Mouse (Mus musculus) embryonic fibroblast, embryonic 13.5 days (primary cell): ENCODE results near the gene Apol7a. TPM values are rescaled to one million over a fixed set of nuclear protein-coding genes. Genes with fewer than 3 reads are reported as not detected.
"Not testable (repeated sequence)": the region's sequence is repeated elsewhere in the genome, so short reads cannot be mapped to it uniquely, and the experiment has no call there.

Source experiments
- H3K27ac ChIP-seq: 2 replicates; pipeline ENCODE4 v1.5.1; 2012; ENCODE audit warnings: low read length, control low read depth, inconsistent platforms; ENCODE audit not compliant: insufficient read depth
- H3K4me1 ChIP-seq: 2 replicates; pipeline ENCODE4 v1.6.1; 2011; ENCODE audit warnings: low read length; ENCODE audit not compliant: control insufficient read depth, insufficient read depth
- H3K4me3 ChIP-seq: 2 replicates; pipeline ENCODE4 v1.5.1; 2011; ENCODE audit warnings: mild to moderate bottlenecking, control low read depth, low read length; ENCODE audit not compliant: insufficient read depth
- CTCF ChIP-seq: IDR thresholded peaks from 2 replicates; pipeline ENCODE4 v1.5.1; 2011; ENCODE audit warnings: mild to moderate bottlenecking, control low read depth, low read length, moderate library complexity, borderline replicate concordance; ENCODE audit not compliant: insufficient read depth
- POLR2A ChIP-seq: IDR thresholded peaks from 2 replicates; pipeline ENCODE4 v1.6.1; 2011; ENCODE audit warnings: low read depth, mild to moderate bottlenecking, control low read depth, low read length, moderate library complexity
- polyA plus RNA-seq: library from polyadenylated mRNA; stranded (reverse); fragments of >200 nt; gene quantifications from 2 replicates; pipeline ENCODE4 v1.2.4, GENCODE M21; 2011; ENCODE audit warnings: low read depth; ENCODE audit not compliant: missing spikeins, insufficient read length

Apol7a gene
- polyA plus RNA-seq, 1 experiment = 0.76 TPM

DNA sequence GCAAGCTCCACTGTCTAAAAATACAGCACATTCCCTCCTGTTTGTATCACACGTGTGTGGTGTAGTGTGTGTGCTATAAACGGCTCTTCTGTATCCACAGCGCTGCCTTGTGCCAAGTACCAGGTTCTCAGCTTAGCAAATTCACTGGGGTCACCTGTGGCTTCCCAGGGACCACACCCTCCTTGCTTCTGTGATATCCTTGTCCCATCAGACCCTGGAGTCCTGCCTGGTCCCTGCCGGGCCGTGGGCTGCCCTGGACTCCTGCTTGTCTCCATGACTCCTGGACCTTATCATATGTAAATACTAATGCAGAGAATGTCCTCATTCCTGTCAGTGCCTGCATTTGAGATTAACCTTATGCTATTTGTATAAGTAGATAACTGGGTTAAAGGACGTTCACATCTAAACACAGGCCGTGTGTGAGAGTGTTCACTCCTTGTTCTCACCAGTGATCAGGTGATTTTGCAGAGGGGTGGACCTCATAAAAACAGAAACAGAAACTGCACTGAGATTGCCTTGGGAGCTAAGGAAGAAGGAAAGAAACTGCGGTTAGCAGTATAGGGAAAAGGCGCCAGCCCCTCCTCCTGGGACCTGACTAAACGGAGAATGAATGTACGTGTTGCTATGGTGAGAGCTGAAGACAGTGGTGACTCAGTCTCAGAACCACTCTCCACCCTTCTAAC is 1.3 kb downstream of the Apol7a start:
- H3K4me3 ChIP-seq, H3K4me1 ChIP-seq: not testable (repeated sequence)
- peak; percentile 45 for TF ChIP-seq POLR2A
- peak overlapping the region; percentile 93 for H3K27ac ChIP-seq

DNA sequence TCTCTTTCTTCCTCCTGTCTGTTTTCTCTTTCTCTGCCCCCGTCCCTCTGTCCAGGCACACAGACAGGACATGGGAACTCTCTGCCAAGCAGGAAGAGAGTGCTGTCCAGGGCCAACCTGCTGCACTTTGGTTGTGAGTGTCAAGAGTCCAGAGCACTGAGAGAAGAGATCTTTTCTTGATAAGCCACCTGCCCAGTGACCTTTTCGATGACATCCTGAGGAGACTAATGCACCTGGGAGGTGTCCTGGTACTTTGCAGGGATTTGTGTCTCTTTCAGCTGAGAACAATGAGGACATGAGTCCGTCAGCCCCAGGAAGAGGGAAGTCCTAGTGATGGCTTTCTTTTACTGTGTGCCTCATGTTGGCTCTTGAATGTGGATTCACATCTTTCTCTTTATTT is 5.1 kb downstream of the Apol7a start:
- not testable (repeated sequence) for H3K4me3 ChIP-seq, H3K27ac ChIP-seq, H3K4me1 ChIP-seq

DNA sequence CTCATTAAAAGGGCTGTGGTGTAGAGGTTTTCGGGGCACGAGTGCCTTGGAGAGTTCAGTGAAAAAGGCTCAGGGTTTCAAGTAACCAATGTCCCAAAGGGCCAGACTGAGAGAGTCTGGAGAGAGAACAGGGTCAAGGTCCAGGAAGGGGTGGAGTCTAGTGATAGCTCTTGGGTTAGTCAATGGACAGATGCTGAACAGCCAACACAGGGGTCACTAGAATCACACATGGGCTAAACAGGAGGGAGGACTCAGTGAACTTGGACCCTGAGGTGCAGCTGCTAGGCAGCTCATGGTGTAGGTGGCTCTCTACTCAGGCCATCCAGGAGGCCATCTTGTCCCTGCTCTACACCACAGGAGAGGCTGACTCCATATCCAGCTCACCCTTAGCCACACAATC is 11.4 kb downstream of the Apol7a start:
- no peak overlapping the region for H3K27ac ChIP-seq
- no peak for TF ChIP-seq CTCF
- TF ChIP-seq POLR2A = no peak
- no peak overlapping the region for H3K4me3 ChIP-seq
- H3K4me1 ChIP-seq = no peaks in the 10 kb centered on the region

DNA sequence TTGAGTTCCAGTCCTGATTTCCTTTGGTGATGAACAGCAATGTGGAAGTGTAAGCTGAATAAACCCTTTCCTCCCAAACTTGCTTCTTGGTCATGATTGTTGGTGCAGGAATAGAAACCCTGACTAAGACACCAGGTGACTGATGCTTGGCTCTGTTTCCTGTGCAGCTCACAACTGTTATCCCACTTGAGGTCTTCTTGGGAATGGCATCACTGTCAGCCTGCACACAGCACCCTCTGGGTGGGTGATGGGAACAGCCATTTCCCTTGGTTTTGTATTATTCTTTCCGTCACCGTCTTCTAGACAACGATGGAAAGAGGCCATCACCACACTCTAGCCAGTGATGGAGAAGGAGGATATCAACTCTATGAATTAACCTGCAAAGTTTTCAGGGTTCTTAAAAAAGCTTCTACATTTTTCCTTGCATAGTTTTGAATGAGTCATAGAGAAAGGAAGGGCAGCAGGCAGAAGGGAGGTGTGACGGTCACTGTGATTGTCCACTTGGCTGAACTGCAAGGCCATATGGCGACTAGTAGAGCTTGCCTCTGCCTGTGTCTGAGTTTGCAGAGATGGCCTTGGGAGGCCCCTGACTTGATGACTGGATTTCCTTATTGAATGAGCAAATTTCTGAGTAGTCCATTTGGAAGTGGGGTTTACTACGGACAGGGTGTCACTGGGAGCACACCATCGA is 14.4 kb downstream of the Apol7a start:
- H3K4me1 ChIP-seq = peaks cover 6% of the 10 kb centered on the region; the same call in 1 of the 2 replicates
- H3K4me3 ChIP-seq = no peak overlapping the region
- no peak overlapping the region for H3K27ac ChIP-seq
- TF ChIP-seq CTCF = no peak
- TF ChIP-seq POLR2A = no peak

DNA sequence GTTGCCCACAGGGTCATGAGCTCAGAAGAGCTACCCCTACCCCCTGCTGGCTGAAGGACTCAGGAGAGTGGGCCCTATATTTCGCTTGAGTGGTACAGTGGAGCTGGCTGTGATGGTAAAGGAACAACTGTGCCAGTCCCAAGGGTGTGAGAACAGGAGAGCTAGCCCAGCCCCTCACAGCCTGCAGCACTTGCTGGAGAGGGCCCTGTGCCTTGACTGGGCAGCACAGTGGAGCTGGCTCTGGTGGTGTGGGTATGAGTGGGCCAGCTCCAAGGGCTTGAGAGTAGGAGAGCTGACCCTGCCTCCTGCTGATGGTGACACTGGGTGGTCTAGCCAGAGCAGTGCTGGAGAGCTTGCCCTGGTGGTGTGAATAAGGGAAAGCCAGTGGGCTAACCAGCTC is 16.0 kb downstream of the Apol7a start:
- TF ChIP-seq CTCF (no peak), POLR2A (no peak)
- Histone ChIP-seq H3K4me1 (peaks cover 9% of the 10 kb centered on the region; the same call in 1 of the 2 replicates), H3K27ac (no peak overlapping the region), H3K4me3 (no peak overlapping the region)

DNA sequence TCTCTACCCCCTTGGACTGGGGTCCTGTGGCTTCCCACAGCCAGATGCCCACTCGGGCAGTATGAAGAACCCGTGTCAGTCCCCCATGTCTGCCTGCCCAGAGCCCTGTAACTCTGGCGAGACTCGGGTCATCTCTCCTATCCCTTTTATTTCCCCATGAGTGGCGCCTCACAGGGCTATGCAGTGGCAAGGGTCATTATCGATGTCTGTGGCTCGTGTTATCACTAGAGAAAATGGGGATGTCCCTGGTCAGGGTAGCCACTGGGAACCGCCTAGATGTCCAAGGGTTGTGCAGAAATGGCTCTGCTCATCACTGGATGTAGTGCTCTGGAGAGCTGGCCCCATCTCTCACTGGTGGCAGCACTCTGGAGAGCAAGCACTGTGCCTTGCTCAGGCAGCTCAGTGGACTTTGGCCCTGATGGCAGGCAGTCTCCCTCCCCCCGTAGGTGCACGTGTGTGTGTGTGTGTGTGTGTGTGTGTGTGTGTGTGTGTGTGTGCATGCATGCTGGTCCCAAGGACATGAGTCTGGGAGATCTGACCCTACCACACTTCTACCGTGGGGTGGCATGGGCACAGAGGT is 16.5 kb downstream of the Apol7a start:
- no peak overlapping the region for H3K27ac ChIP-seq
- TF ChIP-seq CTCF = no peak
- TF ChIP-seq POLR2A = no peak

DNA sequence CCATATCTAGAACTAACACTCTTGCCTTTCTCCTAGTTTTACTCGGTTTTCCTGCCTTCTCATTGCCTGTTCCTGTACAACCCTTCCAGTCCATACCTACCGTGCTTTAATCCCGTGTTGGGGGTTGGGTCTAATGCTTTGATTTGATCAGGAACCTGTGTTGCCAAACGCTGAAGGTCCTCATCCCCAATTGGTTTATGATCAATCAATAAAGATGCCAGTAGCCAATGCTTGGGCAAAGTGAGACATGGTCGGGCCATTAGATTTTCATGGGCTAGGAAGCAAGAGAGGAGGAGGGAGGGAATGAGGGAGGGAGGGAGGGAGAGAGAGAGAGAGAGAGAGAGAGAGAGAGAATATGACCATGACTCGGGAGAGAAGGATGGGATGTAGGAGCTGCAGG is 17.4 kb downstream of the Apol7a start:
- no peak overlapping the region for H3K4me3 ChIP-seq
- no peak overlapping the region for H3K27ac ChIP-seq
- TF ChIP-seq POLR2A (no peak), CTCF (no peak)
- peaks cover 9% of the 10 kb centered on the region; the same call in 1 of the 2 replicates for H3K4me1 ChIP-seq

More for the DNA sequence above, 16.5 kb downstream of the Apol7a start:
- Histone ChIP-seq H3K4me3 (no peak overlapping the region), H3K4me1 (peaks cover 9% of the 10 kb centered on the region; the same call in 1 of the 2 replicates)

DNA sequence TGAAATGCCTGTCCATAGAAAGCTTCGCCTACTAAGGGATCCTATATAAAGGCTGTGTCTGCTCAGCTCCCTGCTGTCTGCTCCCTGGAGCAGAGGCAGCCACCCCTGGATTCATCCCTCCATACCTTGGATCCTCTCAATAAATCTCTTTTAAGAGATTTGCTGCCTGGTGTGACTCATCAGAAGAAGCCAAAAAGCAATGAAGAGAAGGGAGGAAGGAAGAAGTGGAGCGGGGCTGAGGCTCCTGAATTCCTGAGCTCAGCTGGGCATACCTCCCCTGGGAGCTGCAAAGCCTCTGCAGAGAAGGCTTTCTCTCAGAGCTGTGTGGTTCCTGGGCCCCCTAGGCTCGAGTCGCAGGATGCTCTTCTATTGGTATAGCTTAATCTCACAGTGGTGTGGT is 19.0 kb downstream of the Apol7a start:
- Histone ChIP-seq H3K4me1 (peaks cover 9% of the 10 kb centered on the region; the same call in 1 of the 2 replicates), H3K27ac (peak overlapping the region; percentile 38), H3K4me3 (no peak overlapping the region)
- TF ChIP-seq POLR2A = no peak

DNA sequence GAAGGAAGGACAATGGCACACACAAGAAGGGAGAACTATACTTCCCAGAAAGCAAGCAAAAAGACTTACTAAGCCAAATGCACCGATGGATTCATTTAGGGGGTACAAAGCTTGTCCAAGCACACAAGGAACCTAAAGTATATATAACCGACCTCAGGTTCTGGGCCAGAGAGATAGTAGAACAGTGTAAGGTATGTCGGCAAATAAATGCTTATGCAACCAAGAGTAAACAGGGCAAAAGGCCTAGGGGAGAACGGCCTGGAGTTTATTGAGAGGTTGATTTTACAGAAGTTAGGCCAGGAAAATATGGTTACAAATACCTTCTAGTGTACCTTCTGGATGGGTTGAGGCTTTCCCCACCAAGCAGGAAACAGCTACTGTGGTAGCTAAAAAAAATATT is 21.5 kb downstream of the Apol7a start:
- H3K4me1 ChIP-seq = peaks cover 9% of the 10 kb centered on the region; the same call in 1 of the 2 replicates
- H3K4me3 ChIP-seq = no peak overlapping the region
- no peak for TF ChIP-seq CTCF
- TF ChIP-seq POLR2A = no peak
- no peak overlapping the region for H3K27ac ChIP-seq

DNA sequence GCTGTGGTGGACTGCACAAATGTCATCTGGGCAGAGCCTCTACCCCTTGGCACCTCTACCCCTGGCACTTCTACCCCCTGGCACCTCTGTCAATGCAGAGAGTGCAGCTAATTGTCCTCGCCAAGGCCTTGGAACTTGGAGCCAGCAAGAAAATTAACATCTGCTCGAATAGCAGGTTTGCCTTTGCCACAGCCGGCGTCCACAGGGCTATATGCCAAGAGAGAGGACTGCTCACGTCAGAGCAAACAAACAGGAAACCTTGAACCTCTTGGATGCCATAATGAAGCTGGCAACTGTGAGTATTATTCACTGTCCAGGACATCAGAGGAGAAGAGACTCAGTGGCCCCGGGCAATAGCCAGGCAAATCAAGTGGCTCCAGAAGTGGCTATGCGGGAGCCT is 22.0 kb downstream of the Apol7a start:
- Histone ChIP-seq H3K4me3 (no peak overlapping the region), H3K4me1 (peaks cover 9% of the 10 kb centered on the region; the same call in 1 of the 2 replicates), H3K27ac (no peak overlapping the region)
- no peak for TF ChIP-seq POLR2A
- TF ChIP-seq CTCF = no peak
